In the genomic region with DNA sequence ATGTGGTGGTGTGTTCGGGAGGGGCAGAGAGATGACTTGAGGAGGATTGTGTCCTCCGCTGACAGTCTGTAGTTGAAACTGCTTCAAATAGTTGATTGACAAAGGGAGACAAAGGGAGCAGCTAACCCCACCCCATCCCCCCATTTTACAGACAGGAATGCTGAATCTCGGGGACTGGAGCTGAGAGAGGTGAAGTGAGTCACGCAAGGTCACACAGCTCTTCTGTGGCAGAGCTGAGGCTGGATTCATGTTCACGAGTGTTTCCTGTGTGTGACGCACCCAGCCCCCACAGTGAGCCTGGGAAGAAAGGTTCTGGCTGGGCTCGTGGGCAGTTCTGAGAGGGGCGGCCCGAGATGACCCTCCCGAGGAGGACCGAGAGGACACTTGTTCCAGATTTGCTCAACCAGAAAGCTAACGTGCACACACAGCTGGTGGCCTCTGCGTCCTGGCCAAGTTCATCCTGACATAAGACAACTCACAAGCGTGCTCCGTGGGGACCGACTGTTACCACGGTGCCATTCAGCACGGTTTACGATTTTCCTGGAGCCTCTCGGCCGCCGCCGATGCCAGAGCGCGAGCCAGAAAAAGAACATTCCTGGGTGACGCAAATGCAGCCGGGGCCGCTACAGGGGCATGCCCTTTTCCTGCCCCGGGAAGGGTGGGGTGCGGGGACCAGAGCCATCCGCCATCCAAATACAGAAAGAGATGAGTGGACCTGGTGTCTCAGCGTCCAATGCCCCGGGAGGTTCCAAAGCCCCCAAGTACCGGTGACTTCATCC, we compare ENCODE assay signal across 9 mouse cellular contexts.
DNase-seq lines count a peak whose midpoint lies in the region; ATAC-seq and TF ChIP-seq lines count a peak whose summit lies in the region.
"Had no signal": no experiment of that assay in that cellular context is flagged by ENCODE, and none has a peak within 500 bp of the region (broad histone marks: within the 10 kb centered on the region; RNA-seq: fewer than 3 reads in every experiment).

No protein-coding gene starts in this region.

- H3K4me2 ChIP-seq in heart, embryonic 15.5 days, result peak overlapping the region; percentile 82
- H3K4me2 ChIP-seq in stomach, postnatal 0 days (replicated peaks; ENCODE audit: low read depth), result peak overlapping the region; percentile 59

- H3K9me3 ChIP-seq in heart, embryonic 15.5 days (replicated peaks), result no peaks in the 10 kb centered on the region
- H3K9me3 ChIP-seq in stomach, postnatal 0 days (ENCODE audit: control insufficient read depth, low read length), result no peaks in the 10 kb centered on the region

- ATAC-seq in heart, embryonic 15.5 days (replicated peaks; ENCODE audit: insufficient number of reproducible peaks, insufficient read depth, low FRiP score, low read depth), result peak; percentile 38
- ATAC-seq in stomach, postnatal 0 days (ENCODE audit: low FRiP score, low TSS enrichment), result peak; percentile 58; the same call in 1 of the 2 replicates
- no peak for ATAC-seq in monocyte, adult 5-6 weeks (replicated peaks; ENCODE audit: insufficient number of reproducible peaks, low FRiP score, low TSS enrichment, poor library complexity, severe bottlenecking)
- ATAC-seq: Patski had no signal

- peak overlapping the region; percentile 36 for H3K9ac ChIP-seq in heart, embryonic 15.5 days
- peak overlapping the region; percentile 41; the same call in 1 of the 2 replicates for H3K9ac ChIP-seq in stomach, postnatal 0 days (ENCODE audit: low read length)

- TF ChIP-seq CTCF in left cerebral cortex, adult 2 months (IDR thresholded peaks at IDR 0.05), result no peak
- TF ChIP-seq CTCF in stomach, postnatal 0 days (IDR thresholded peaks at IDR 0.05; ENCODE audit: low read depth), result no peak

- H3K36me3 ChIP-seq in heart, embryonic 15.5 days, result no peaks in the 10 kb centered on the region
- no peaks in the 10 kb centered on the region for H3K36me3 ChIP-seq in stomach, postnatal 0 days (ENCODE audit: control insufficient read depth, insufficient read depth, low read length)

- WGBS in heart, embryonic 15.5 days, result 12% methylated on average over 34 of the region's 34 CpGs
- WGBS in stomach, postnatal 0 days, result 17% methylated on average over 34 of the region's 34 CpGs

- H3K27me3 ChIP-seq in heart, embryonic 15.5 days, result peaks cover 82% of the 10 kb centered on the region
- H3K27me3 ChIP-seq in stomach, postnatal 0 days (ENCODE audit: control insufficient read depth, insufficient read depth, low read length), result no peaks in the 10 kb centered on the region

- H3K4me1 ChIP-seq in heart, embryonic 15.5 days (replicated peaks), result peaks cover 17% of the 10 kb centered on the region
- H3K4me1 ChIP-seq in stomach, postnatal 0 days (replicated peaks; ENCODE audit: control insufficient read depth, insufficient read depth), result no peaks in the 10 kb centered on the region

- H3K4me3 ChIP-seq in left cerebral cortex, adult 2 months, result peak overlapping the region; percentile 36
- H3K4me3 ChIP-seq in heart, embryonic 15.5 days, result peak overlapping the region; percentile 49
- peak overlapping the region; percentile 29 for H3K4me3 ChIP-seq in stomach, postnatal 0 days (ENCODE audit: low read depth, low read length)

- intact Hi-C loops in left cerebral cortex, adult 2 months (cut with DNase I), result loop anchor here (5.0 kb wide), 1 partner anchor 120 kb away; no protein-coding TSS in a partner anchor

- no peak for TF ChIP-seq EP300 in stomach, postnatal 0 days (optimal IDR thresholded peaks at IDR 0.05)

- H3K27ac ChIP-seq in left cerebral cortex, adult 2 months, result peak overlapping the region; percentile 24
- peak overlapping the region; percentile 12; the same call in 1 of the 2 replicates for H3K27ac ChIP-seq in heart, embryonic 15.5 days
- H3K27ac ChIP-seq in stomach, postnatal 0 days (replicated peaks), result peak overlapping the region; percentile 63

- peak in 1 of 2 experiments; percentile 14 for DNase-seq in left cerebral cortex, adult 2 months (ENCODE audit: extremely low spot score in 1 of 2, low spot score in 2 of 2)
- no peak for DNase-seq in left cerebral cortex, adult 9 months (ENCODE audit: low spot score in 2 of 2)
- DNase-seq in fibroblast of lung, adult 2 months (ENCODE audit: low read depth), result peak; percentile 58
- peak; percentile 70 for DNase-seq in kidney, postnatal 10 days
- peak; percentile 84 for DNase-seq in lung, postnatal 36 days
- DNase-seq in stomach, postnatal 0 days (ENCODE audit: low spot score), result peak; percentile 50

Comparison
In these comparisons a context has a peak if more than half of its experiments do, and no peak if none do; other contexts are left out.
1. DNase-seq: peak in fibroblast of lung, adult 2 months (single experiment), kidney, postnatal 10 days (single experiment), lung, postnatal 36 days (single experiment) and stomach, postnatal 0 days (single experiment); none in left cerebral cortex, adult 9 months (0 of 2).
2. H3K27ac ChIP-seq: peak in every context shown above with its lines; median percentile 63 in stomach, postnatal 0 days; 24 in left cerebral cortex, adult 2 months; 12 in heart, embryonic 15.5 days.
3. Peak in every context shown above with its lines, with median percentiles within 50 percentile points of each other: H3K4me3 ChIP-seq.